Mouse (Mus musculus): ENCODE results near the gene Rere.

GRCm38 (mm10) chr4:150601489-150601888, 320.0 kb downstream of the Rere start:
- TF ChIP-seq POLR2A (IDR thresholded peaks at IDR 0.05; ENCODE audit: control insufficient read depth, low read depth, low read length) (no peak), CTCF (IDR thresholded peaks at IDR 0.05; ENCODE audit: control insufficient read depth, insufficient read depth, insufficient replicate concordance, low read depth, low read length) (no peak)
